Mouse (Mus musculus) hindbrain, embryonic 11.5 days (tissue): ENCODE data around the gene Ints2. TPM values are rescaled to one million over a fixed set of nuclear protein-coding genes. Genes with fewer than 3 reads are reported as not detected.

ENCODE experiments used
- polyA plus RNA-seq: library from polyadenylated mRNA; unstranded; fragments of >200 nt; fragmentation: Nextera tagmentation; extraction: Ambion mirVana; gene quantifications from 2 replicates; pipeline ENCODE4 v1.2.1, GENCODE M21; 2014

Gene Ints2
- polyA plus RNA-seq, 1 experiment from 2014 or later, result 47.2 TPM

Other genes with a start within 250 kb of the Ints2 start
- gene Brip1, start 56.4 kb downstream of the Ints2 start, polyA plus RNA-seq, result 7.6 and 8.6 TPM in 2 replicates
- gene Med13, start 100.0 kb upstream of the Ints2 start, polyA plus RNA-seq, result 13.3 and 17.4 TPM in 2 replicates
- 21.5 and 26.3 TPM in 2 replicates for gene Rnft1, start 227.1 kb upstream of the Ints2 start, polyA plus RNA-seq